Mouse (Mus musculus): Measurements from ENCODE around the gene Snap91. TPM values are rescaled to one million over a fixed set of nuclear protein-coding genes. Genes with fewer than 3 reads are reported as not detected.

Snap91 gene
- polyA plus RNA-seq, 1 experiment from 2014 or later: not detected

- Histone ChIP-seq H3K27me3 (ENCODE audit: insufficient read depth, low read length) (no peaks in the 10 kb centered on the region), H3K36me3 (replicated peaks; ENCODE audit: insufficient read depth, low read length) (no peaks in the 10 kb centered on the region), H3K9ac (replicated peaks) (no peak overlapping the region), H3K4me1 (ENCODE audit: insufficient read depth) (no peaks in the 10 kb centered on the region), H3K4me2 (ENCODE audit: low read depth, low read length) (no peak overlapping the region), H3K27ac (ENCODE audit: low read depth) (no peak overlapping the region), H3K4me3 (ENCODE audit: low read depth, low read length) (no peak overlapping the region), H3K9me3 (ENCODE audit: low read length) (no peaks in the 10 kb centered on the region)
- no peak for ATAC-seq
- no peak for TF ChIP-seq CTCF (IDR thresholded peaks at IDR 0.05; ENCODE audit: low read depth)
- TF ChIP-seq EP300 (IDR thresholded peaks at IDR 0.05; ENCODE audit: low read depth): no peak
- 79% methylated on average over 4 of the region's 4 CpGs for WGBS (ENCODE audit: insufficient replicate concordance)
- no peak for DNase-seq
Measured at GRCm38 (mm10) chr9:86725066-86725465, 155.4 kb downstream of the Snap91 start.

- Histone ChIP-seq H3K9me3 (ENCODE audit: low read length) (no peaks in the 10 kb centered on the region), H3K9ac (replicated peaks) (no peak overlapping the region), H3K27me3 (ENCODE audit: insufficient read depth, low read length) (no peaks in the 10 kb centered on the region), H3K4me3 (ENCODE audit: low read depth, low read length) (no peak overlapping the region), H3K4me2 (ENCODE audit: low read depth, low read length) (no peak overlapping the region), H3K4me1 (ENCODE audit: insufficient read depth) (no peaks in the 10 kb centered on the region), H3K27ac (ENCODE audit: low read depth) (no peak overlapping the region), H3K36me3 (replicated peaks; ENCODE audit: insufficient read depth, low read length) (no peaks in the 10 kb centered on the region)
- DNase-seq (no peak), ATAC-seq (no peak)
- TF ChIP-seq CTCF (IDR thresholded peaks at IDR 0.05; ENCODE audit: low read depth): no peak
- WGBS (ENCODE audit: insufficient replicate concordance): 64% methylated on average over 2 of the region's 2 CpGs
Measured at GRCm38 (mm10) chr9:86720794-86721193, 159.7 kb downstream of the Snap91 start.

- TF ChIP-seq CTCF (IDR thresholded peaks at IDR 0.05; ENCODE audit: low read depth) (no peak), EP300 (IDR thresholded peaks at IDR 0.05; ENCODE audit: low read depth) (no peak)
- no peaks in the 10 kb centered on the region for H3K27me3 ChIP-seq (ENCODE audit: insufficient read depth, low read length)
- H3K27ac ChIP-seq (ENCODE audit: low read depth): no peak overlapping the region
- H3K36me3 ChIP-seq (replicated peaks; ENCODE audit: insufficient read depth, low read length): no peaks in the 10 kb centered on the region
- no peak overlapping the region for H3K4me2 ChIP-seq (ENCODE audit: low read depth, low read length)
- ATAC-seq (no peak), DNase-seq (no peak)
- H3K4me1 ChIP-seq (ENCODE audit: insufficient read depth): no peaks in the 10 kb centered on the region
- no peaks in the 10 kb centered on the region for H3K9me3 ChIP-seq (ENCODE audit: low read length)
- no peak overlapping the region for H3K4me3 ChIP-seq (ENCODE audit: low read depth, low read length)
- H3K9ac ChIP-seq (replicated peaks): no peak overlapping the region
- WGBS (ENCODE audit: insufficient replicate concordance): 74% methylated on average over 5 of the region's 5 CpGs
Measured at GRCm38 (mm10) chr9:86720227-86720626, 160.2 kb downstream of the Snap91 start.

GRCm38 (mm10) chr9:86717119-86717518 lies 163.3 kb downstream of the Snap91 start:
- Histone ChIP-seq H3K9me3 (ENCODE audit: low read length) (no peaks in the 10 kb centered on the region), H3K4me2 (ENCODE audit: low read depth, low read length) (no peak overlapping the region), H3K4me3 (ENCODE audit: low read depth, low read length) (no peak overlapping the region), H3K36me3 (replicated peaks; ENCODE audit: insufficient read depth, low read length) (no peaks in the 10 kb centered on the region), H3K27me3 (ENCODE audit: insufficient read depth, low read length) (no peaks in the 10 kb centered on the region), H3K4me1 (ENCODE audit: insufficient read depth) (no peaks in the 10 kb centered on the region), H3K27ac (ENCODE audit: low read depth) (no peak overlapping the region), H3K9ac (replicated peaks) (no peak overlapping the region)
- no peak for ATAC-seq
- no peak for DNase-seq
- no peak for TF ChIP-seq EP300 (IDR thresholded peaks at IDR 0.05; ENCODE audit: low read depth)
- no peak for TF ChIP-seq CTCF (IDR thresholded peaks at IDR 0.05; ENCODE audit: low read depth)
- 61% methylated on average over 5 of the region's 5 CpGs for WGBS (ENCODE audit: insufficient replicate concordance)

GRCm38 (mm10) chr9:86716540-86716939 lies 163.9 kb downstream of the Snap91 start:
- TF ChIP-seq EP300 (IDR thresholded peaks at IDR 0.05; ENCODE audit: low read depth): no peak
- TF ChIP-seq CTCF (IDR thresholded peaks at IDR 0.05; ENCODE audit: low read depth): no peak
- no peaks in the 10 kb centered on the region for H3K27me3 ChIP-seq (ENCODE audit: insufficient read depth, low read length)
- no peak overlapping the region for H3K27ac ChIP-seq (ENCODE audit: low read depth)
- H3K4me3 ChIP-seq (ENCODE audit: low read depth, low read length): no peak overlapping the region
- WGBS (ENCODE audit: insufficient replicate concordance): 36% methylated on average over 2 of the region's 2 CpGs
- H3K4me2 ChIP-seq (ENCODE audit: low read depth, low read length): no peak overlapping the region
- ATAC-seq: no peak
- H3K9me3 ChIP-seq (ENCODE audit: low read length): no peaks in the 10 kb centered on the region
- H3K9ac ChIP-seq (replicated peaks): no peak overlapping the region
- H3K36me3 ChIP-seq (replicated peaks; ENCODE audit: insufficient read depth, low read length): no peaks in the 10 kb centered on the region
- H3K4me1 ChIP-seq (ENCODE audit: insufficient read depth): no peaks in the 10 kb centered on the region
- DNase-seq: no peak

Other genes with a start within 250 kb of the Snap91 start
- gene Me1, start 184.7 kb downstream of the Snap91 start, polyA plus RNA-seq (2015; fragmentation: Nextera tagmentation; extraction: Ambion mirVana): 7.7 and 10.3 TPM in 2 replicates
- gene Prss35, start 137.0 kb downstream of the Snap91 start, polyA plus RNA-seq (2015; fragmentation: Nextera tagmentation; extraction: Ambion mirVana): 0.54 and 0.67 TPM in 2 replicates
- not detected in 2 replicates for gene Ripply2, start 134.9 kb upstream of the Snap91 start, polyA plus RNA-seq (2015; fragmentation: Nextera tagmentation; extraction: Ambion mirVana)
- 30.4 and 30.5 TPM in 2 replicates for gene Cyb5r4, start 141.4 kb upstream of the Snap91 start, polyA plus RNA-seq (2015; fragmentation: Nextera tagmentation; extraction: Ambion mirVana)

Measured in liver, postnatal 0 days (tissue).